Mouse (Mus musculus): Measurements from ENCODE around the gene Arhgef28. TPM values are rescaled to one million over a fixed set of nuclear protein-coding genes. Genes with fewer than 3 reads are reported as not detected.

Gene Arhgef28
- polyA plus RNA-seq, 1 experiment from 2014 or later: 32.7 TPM

- H3K27me3 ChIP-seq (ENCODE audit: control insufficient read depth, insufficient read depth, low read length): no peaks in the 10 kb centered on the region
- no peaks in the 10 kb centered on the region for H3K4me1 ChIP-seq (ENCODE audit: control insufficient read depth, insufficient read depth, low read length)
- WGBS: 87% methylated on average over 10 of the region's 10 CpGs
- H3K27ac ChIP-seq (ENCODE audit: low read depth, low read length): no peak overlapping the region
- no peak overlapping the region for H3K4me2 ChIP-seq (ENCODE audit: low read depth, low read length)
- no peaks in the 10 kb centered on the region for H3K9me3 ChIP-seq (ENCODE audit: control insufficient read depth, low read length)
- no peak overlapping the region for H3K9ac ChIP-seq (replicated peaks; ENCODE audit: low read depth, low read length)
- no peak overlapping the region for H3K4me3 ChIP-seq (ENCODE audit: low read depth, low read length)
- no peaks in the 10 kb centered on the region for H3K36me3 ChIP-seq (ENCODE audit: control insufficient read depth, insufficient read depth, low read length)
- no peak for ATAC-seq (ENCODE audit: low read depth)
These were observed 13.6 kb downstream of the Arhgef28 start for GRCm38 (mm10) chr13:98192596-98192995.

GRCm38 (mm10) chr13:98188500-98188899 lies 17.7 kb downstream of the Arhgef28 start:
- no peak overlapping the region for H3K4me3 ChIP-seq (ENCODE audit: low read depth, low read length)
- H3K36me3 ChIP-seq (ENCODE audit: control insufficient read depth, insufficient read depth, low read length): no peaks in the 10 kb centered on the region
- 97% methylated on average over 2 of the region's 2 CpGs for WGBS
- no peaks in the 10 kb centered on the region for H3K27me3 ChIP-seq (ENCODE audit: control insufficient read depth, insufficient read depth, low read length)
- no peak for ATAC-seq (ENCODE audit: low read depth)
- no peaks in the 10 kb centered on the region for H3K4me1 ChIP-seq (ENCODE audit: control insufficient read depth, insufficient read depth, low read length)
- no peak overlapping the region for H3K9ac ChIP-seq (replicated peaks; ENCODE audit: low read depth, low read length)
- no peak overlapping the region for H3K27ac ChIP-seq (ENCODE audit: low read depth, low read length)
- H3K9me3 ChIP-seq (ENCODE audit: control insufficient read depth, low read length): no peaks in the 10 kb centered on the region
- no peak overlapping the region for H3K4me2 ChIP-seq (ENCODE audit: low read depth, low read length)

GRCm38 (mm10) chr13:98187904-98188303 lies 18.3 kb downstream of the Arhgef28 start:
- H3K27ac ChIP-seq (ENCODE audit: low read depth, low read length): no peak overlapping the region
- no peak for ATAC-seq (ENCODE audit: low read depth)

GRCm38 (mm10) chr13:98186179-98186578 lies 20.1 kb downstream of the Arhgef28 start:
- Histone ChIP-seq H3K27me3 (ENCODE audit: control insufficient read depth, insufficient read depth, low read length) (no peaks in the 10 kb centered on the region), H3K4me2 (ENCODE audit: low read depth, low read length) (no peak overlapping the region), H3K36me3 (ENCODE audit: control insufficient read depth, insufficient read depth, low read length) (no peaks in the 10 kb centered on the region), H3K4me1 (ENCODE audit: control insufficient read depth, insufficient read depth, low read length) (no peaks in the 10 kb centered on the region), H3K4me3 (ENCODE audit: low read depth, low read length) (no peak overlapping the region), H3K27ac (ENCODE audit: low read depth, low read length) (no peak overlapping the region), H3K9ac (replicated peaks; ENCODE audit: low read depth, low read length) (no peak overlapping the region), H3K9me3 (ENCODE audit: control insufficient read depth, low read length) (no peaks in the 10 kb centered on the region)
- no peak for ATAC-seq (ENCODE audit: low read depth)
- 44% methylated on average over 5 of the region's 5 CpGs for WGBS

More at GRCm38 (mm10) chr13:98187904-98188303, 18.3 kb downstream of the Arhgef28 start:
- 98% methylated on average over 1 of the region's 1 CpGs for WGBS
- no peaks in the 10 kb centered on the region for H3K4me1 ChIP-seq (ENCODE audit: control insufficient read depth, insufficient read depth, low read length)
- no peak overlapping the region for H3K4me2 ChIP-seq (ENCODE audit: low read depth, low read length)
- H3K9ac ChIP-seq (replicated peaks; ENCODE audit: low read depth, low read length): no peak overlapping the region
- H3K4me3 ChIP-seq (ENCODE audit: low read depth, low read length): no peak overlapping the region
- no peaks in the 10 kb centered on the region for H3K9me3 ChIP-seq (ENCODE audit: control insufficient read depth, low read length)
- H3K36me3 ChIP-seq (ENCODE audit: control insufficient read depth, insufficient read depth, low read length): no peaks in the 10 kb centered on the region
- no peaks in the 10 kb centered on the region for H3K27me3 ChIP-seq (ENCODE audit: control insufficient read depth, insufficient read depth, low read length)

- Histone ChIP-seq H3K9ac (replicated peaks; ENCODE audit: low read depth, low read length) (no peak overlapping the region), H3K27me3 (ENCODE audit: control insufficient read depth, insufficient read depth, low read length) (no peaks in the 10 kb centered on the region), H3K27ac (ENCODE audit: low read depth, low read length) (no peak overlapping the region), H3K4me1 (ENCODE audit: control insufficient read depth, insufficient read depth, low read length) (no peaks in the 10 kb centered on the region), H3K36me3 (ENCODE audit: control insufficient read depth, insufficient read depth, low read length) (no peaks in the 10 kb centered on the region), H3K9me3 (ENCODE audit: control insufficient read depth, low read length) (no peaks in the 10 kb centered on the region), H3K4me2 (ENCODE audit: low read depth, low read length) (no peak overlapping the region), H3K4me3 (ENCODE audit: low read depth, low read length) (no peak overlapping the region)
- no peak for ATAC-seq (ENCODE audit: low read depth)
- 47% methylated on average over 3 of the region's 3 CpGs for WGBS
These were observed 21.6 kb downstream of the Arhgef28 start for GRCm38 (mm10) chr13:98184632-98185031.

GRCm38 (mm10) chr13:98183157-98183878 lies 22.9 kb downstream of the Arhgef28 start:
- Histone ChIP-seq H3K36me3 (ENCODE audit: control insufficient read depth, insufficient read depth, low read length) (no peaks in the 10 kb centered on the region), H3K9ac (replicated peaks; ENCODE audit: low read depth, low read length) (no peak overlapping the region), H3K9me3 (ENCODE audit: control insufficient read depth, low read length) (no peaks in the 10 kb centered on the region), H3K27me3 (ENCODE audit: control insufficient read depth, insufficient read depth, low read length) (no peaks in the 10 kb centered on the region), H3K4me3 (ENCODE audit: low read depth, low read length) (no peak overlapping the region), H3K4me2 (ENCODE audit: low read depth, low read length) (no peak overlapping the region), H3K27ac (ENCODE audit: low read depth, low read length) (no peak overlapping the region), H3K4me1 (ENCODE audit: control insufficient read depth, insufficient read depth, low read length) (no peaks in the 10 kb centered on the region)
- WGBS: 89% methylated on average over 21 of the region's 21 CpGs
- ATAC-seq (ENCODE audit: low read depth): no peak

- WGBS: 87% methylated on average over 11 of the region's 11 CpGs
- ATAC-seq (ENCODE audit: low read depth): no peak
These were observed 23.9 kb downstream of the Arhgef28 start for GRCm38 (mm10) chr13:98182330-98182729.

GRCm38 (mm10) chr13:98180636-98181035 lies 25.6 kb downstream of the Arhgef28 start:
- ATAC-seq (ENCODE audit: low read depth): no peak
- H3K36me3 ChIP-seq (ENCODE audit: control insufficient read depth, insufficient read depth, low read length): no peaks in the 10 kb centered on the region
- no peaks in the 10 kb centered on the region for H3K9me3 ChIP-seq (ENCODE audit: control insufficient read depth, low read length)
- no peak overlapping the region for H3K4me2 ChIP-seq (ENCODE audit: low read depth, low read length)
- WGBS: 94% methylated on average over 8 of the region's 8 CpGs
- no peaks in the 10 kb centered on the region for H3K4me1 ChIP-seq (ENCODE audit: control insufficient read depth, insufficient read depth, low read length)
- no peak overlapping the region for H3K4me3 ChIP-seq (ENCODE audit: low read depth, low read length)
- no peak overlapping the region for H3K27ac ChIP-seq (ENCODE audit: low read depth, low read length)
- H3K27me3 ChIP-seq (ENCODE audit: control insufficient read depth, insufficient read depth, low read length): no peaks in the 10 kb centered on the region
- no peak overlapping the region for H3K9ac ChIP-seq (replicated peaks; ENCODE audit: low read depth, low read length)

More at GRCm38 (mm10) chr13:98182330-98182729, 23.9 kb downstream of the Arhgef28 start:
- H3K4me2 ChIP-seq (ENCODE audit: low read depth, low read length): no peak overlapping the region
- H3K4me1 ChIP-seq (ENCODE audit: control insufficient read depth, insufficient read depth, low read length): no peaks in the 10 kb centered on the region
- no peaks in the 10 kb centered on the region for H3K27me3 ChIP-seq (ENCODE audit: control insufficient read depth, insufficient read depth, low read length)
- H3K9ac ChIP-seq (replicated peaks; ENCODE audit: low read depth, low read length): no peak overlapping the region
- no peak overlapping the region for H3K27ac ChIP-seq (ENCODE audit: low read depth, low read length)
- no peaks in the 10 kb centered on the region for H3K9me3 ChIP-seq (ENCODE audit: control insufficient read depth, low read length)
- no peak overlapping the region for H3K4me3 ChIP-seq (ENCODE audit: low read depth, low read length)
- no peaks in the 10 kb centered on the region for H3K36me3 ChIP-seq (ENCODE audit: control insufficient read depth, insufficient read depth, low read length)

- Histone ChIP-seq H3K4me3 (ENCODE audit: low read depth, low read length) (no peak overlapping the region), H3K27me3 (ENCODE audit: control insufficient read depth, insufficient read depth, low read length) (no peaks in the 10 kb centered on the region), H3K4me2 (ENCODE audit: low read depth, low read length) (no peak overlapping the region), H3K9ac (replicated peaks; ENCODE audit: low read depth, low read length) (no peak overlapping the region), H3K27ac (ENCODE audit: low read depth, low read length) (no peak overlapping the region), H3K36me3 (ENCODE audit: control insufficient read depth, insufficient read depth, low read length) (no peaks in the 10 kb centered on the region), H3K4me1 (ENCODE audit: control insufficient read depth, insufficient read depth, low read length) (peaks cover 4% of the 10 kb centered on the region; the same call in 1 of the 2 replicates), H3K9me3 (ENCODE audit: control insufficient read depth, low read length) (no peaks in the 10 kb centered on the region)
- no peak for ATAC-seq (ENCODE audit: low read depth)
- WGBS: 78% methylated on average over 10 of the region's 10 CpGs
These were observed 30.8 kb downstream of the Arhgef28 start for GRCm38 (mm10) chr13:98175323-98176007.

All from neural tube, embryonic 14.5 days (tissue).